Mouse (Mus musculus): ENCODE measurements around the gene Samd4. TPM values are rescaled to one million over a fixed set of nuclear protein-coding genes. Genes with fewer than 3 reads are reported as not detected.
A peak's percentile ranks its signal among the peaks of the same experiment; 100 is the strongest.

Gene Samd4
- polyA plus RNA-seq, 1 experiment = 0.02 TPM

- no peak overlapping the region for H3K4me3 ChIP-seq (replicated peaks)
- no peaks in the 10 kb centered on the region for H3K36me3 ChIP-seq (replicated peaks; ENCODE audit: low read length)
- peaks cover 16% of the 10 kb centered on the region for H3K4me1 ChIP-seq
- no peak for TF ChIP-seq GATA1 (IDR thresholded peaks at IDR 0.05; ENCODE audit: borderline replicate concordance, low read length)
- TF ChIP-seq FLI1 (IDR thresholded peaks at IDR 0.05; ENCODE audit: low read length) = no peak
- H3K9me3 ChIP-seq = peaks cover 14% of the 10 kb centered on the region
- H3K27me3 ChIP-seq (replicated peaks) = peaks cover 21% of the 10 kb centered on the region
Observed at GRCm38 (mm10) chr14:46962832-46963231, 80.2 kb downstream of the Samd4 start.

DNA sequence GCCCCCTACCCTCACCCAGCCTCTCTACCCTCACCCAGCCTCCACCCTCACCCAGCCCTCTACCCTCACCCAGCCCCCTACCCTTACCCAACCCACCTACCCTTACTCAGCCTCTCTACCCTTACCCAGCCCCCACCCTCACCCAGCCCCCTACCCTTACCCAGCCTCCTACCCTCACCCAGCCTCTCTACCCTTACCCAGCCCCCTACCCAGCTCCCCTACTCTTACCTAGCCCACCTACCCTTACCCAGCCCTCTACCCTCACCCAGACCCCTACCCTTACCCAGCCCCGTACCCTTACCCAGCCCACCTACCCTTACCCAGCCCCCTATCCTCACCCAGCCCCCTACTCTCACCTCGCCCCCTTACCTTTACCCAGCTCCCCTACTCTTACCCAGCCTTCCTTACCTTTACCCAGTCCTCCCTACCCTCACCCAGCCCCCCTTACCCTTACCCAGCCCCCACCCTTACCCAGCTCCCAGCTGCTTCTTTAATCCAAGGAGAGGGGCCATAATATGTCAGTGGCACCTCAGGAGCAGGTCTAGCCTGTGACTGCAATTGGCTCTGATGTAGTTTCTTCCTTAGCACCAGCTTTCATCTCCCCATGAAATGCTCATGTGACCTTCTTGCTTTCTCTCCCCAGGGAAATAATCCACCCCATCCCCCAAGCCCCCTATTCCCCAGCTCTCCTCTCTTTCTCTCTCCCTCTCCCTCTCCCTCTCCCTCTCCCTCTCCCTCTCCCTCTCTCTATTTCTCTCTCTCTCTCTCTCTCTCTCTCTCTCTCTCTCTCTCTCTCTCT, 81.6 kb downstream of the Samd4 start:
- Histone ChIP-seq H3K36me3 (replicated peaks; ENCODE audit: low read length) (no peaks in the 10 kb centered on the region), H3K4me3 (replicated peaks) (no peak overlapping the region), H3K27me3 (replicated peaks) (peaks cover 22% of the 10 kb centered on the region), H3K4me1 (peaks cover 24% of the 10 kb centered on the region), H3K9me3 (peaks cover 15% of the 10 kb centered on the region)
- TF ChIP-seq GATA1 (IDR thresholded peaks at IDR 0.05; ENCODE audit: borderline replicate concordance, low read length) = no peak
- TF ChIP-seq FLI1 (IDR thresholded peaks at IDR 0.05; ENCODE audit: low read length) = no peak

- Histone ChIP-seq H3K9me3 (peaks cover 18% of the 10 kb centered on the region), H3K36me3 (replicated peaks; ENCODE audit: low read length) (no peaks in the 10 kb centered on the region), H3K4me1 (peaks cover 24% of the 10 kb centered on the region), H3K27me3 (replicated peaks) (peaks cover 37% of the 10 kb centered on the region), H3K4me3 (replicated peaks) (no peak overlapping the region)
- TF ChIP-seq FLI1 (IDR thresholded peaks at IDR 0.05; ENCODE audit: low read length) (no peak), GATA1 (IDR thresholded peaks at IDR 0.05; ENCODE audit: borderline replicate concordance, low read length) (no peak)
Observed at GRCm38 (mm10) chr14:46966206-46966605, 83.6 kb downstream of the Samd4 start.

DNA sequence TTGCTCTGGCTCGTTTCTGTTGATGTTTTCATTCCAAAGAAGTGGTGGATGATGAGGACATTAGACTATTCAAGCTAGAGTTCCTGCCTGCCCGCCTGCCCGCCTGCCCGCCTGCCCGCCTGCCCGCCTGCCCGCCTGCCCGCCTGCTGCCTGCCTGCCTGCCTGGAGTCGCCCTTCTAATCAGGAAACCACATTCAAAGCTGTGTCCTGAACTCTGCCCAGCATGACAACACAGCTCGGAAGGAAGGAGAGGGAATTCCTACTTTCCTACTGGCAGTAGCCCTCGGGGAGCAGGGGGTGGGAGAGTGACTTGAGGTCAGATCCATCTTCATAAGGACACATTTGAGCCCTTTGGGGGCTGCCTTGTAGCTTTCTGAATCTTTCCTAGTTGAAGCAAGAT, 85.4 kb downstream of the Samd4 start:
- H3K4me3 ChIP-seq (replicated peaks) = peak overlapping the region; percentile 77
- H3K4me1 ChIP-seq = peaks cover 24% of the 10 kb centered on the region
- no peak for TF ChIP-seq FLI1 (IDR thresholded peaks at IDR 0.05; ENCODE audit: low read length)
- TF ChIP-seq GATA1 (IDR thresholded peaks at IDR 0.05; ENCODE audit: borderline replicate concordance, low read length) = no peak
- H3K9me3 ChIP-seq = peaks cover 12% of the 10 kb centered on the region
- H3K27me3 ChIP-seq (replicated peaks) = peaks cover 44% of the 10 kb centered on the region
- no peaks in the 10 kb centered on the region for H3K36me3 ChIP-seq (replicated peaks; ENCODE audit: low read length)

- peaks cover 9% of the 10 kb centered on the region; the same call in 1 of the 2 replicates for H3K9me3 ChIP-seq
- no peak overlapping the region for H3K4me3 ChIP-seq (replicated peaks)
- H3K4me1 ChIP-seq = peaks cover 24% of the 10 kb centered on the region
- H3K27me3 ChIP-seq (replicated peaks) = peaks cover 52% of the 10 kb centered on the region
- TF ChIP-seq FLI1 (IDR thresholded peaks at IDR 0.05; ENCODE audit: low read length) (no peak), GATA1 (IDR thresholded peaks at IDR 0.05; ENCODE audit: borderline replicate concordance, low read length) (no peak)
- no peaks in the 10 kb centered on the region for H3K36me3 ChIP-seq (replicated peaks; ENCODE audit: low read length)
Observed at GRCm38 (mm10) chr14:46970673-46971072, 88.0 kb downstream of the Samd4 start.

- TF ChIP-seq FLI1 (IDR thresholded peaks at IDR 0.05; ENCODE audit: low read length) = no peak
- TF ChIP-seq GATA1 (IDR thresholded peaks at IDR 0.05; ENCODE audit: borderline replicate concordance, low read length) = no peak
- H3K27me3 ChIP-seq (replicated peaks) = peaks cover 47% of the 10 kb centered on the region
- no peak overlapping the region for H3K4me3 ChIP-seq (replicated peaks)
- no peaks in the 10 kb centered on the region for H3K36me3 ChIP-seq (replicated peaks; ENCODE audit: low read length)
- peaks cover 9% of the 10 kb centered on the region; the same call in 1 of the 2 replicates for H3K9me3 ChIP-seq
- H3K4me1 ChIP-seq = peaks cover 18% of the 10 kb centered on the region
Observed at GRCm38 (mm10) chr14:46971802-46972201, 89.1 kb downstream of the Samd4 start.

DNA sequence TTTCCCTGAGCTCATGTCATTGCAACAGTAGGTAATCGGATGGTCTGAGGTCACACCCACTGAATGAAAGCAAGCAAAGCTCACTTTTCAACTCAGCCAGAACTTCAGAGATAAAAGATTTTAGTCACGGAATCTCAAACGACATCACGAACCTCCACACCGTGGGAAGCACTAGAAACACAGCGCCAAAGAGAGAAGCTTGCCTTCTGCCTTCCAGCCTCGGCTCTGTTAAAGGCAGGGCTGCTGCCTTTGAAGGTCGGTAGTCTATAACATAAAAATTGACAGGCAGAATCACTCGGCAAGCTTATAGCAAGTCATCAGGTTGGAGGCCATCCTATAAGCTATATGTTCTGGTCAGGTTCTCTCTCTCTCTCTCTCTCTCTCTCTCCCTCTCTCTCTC, 92.2 kb downstream of the Samd4 start:
- TF ChIP-seq GATA1 (IDR thresholded peaks at IDR 0.05; ENCODE audit: borderline replicate concordance, low read length) = no peak
- TF ChIP-seq FLI1 (IDR thresholded peaks at IDR 0.05; ENCODE audit: low read length) = no peak
- no peak overlapping the region for H3K4me3 ChIP-seq (replicated peaks)
- no peaks in the 10 kb centered on the region for H3K36me3 ChIP-seq (replicated peaks; ENCODE audit: low read length)
- H3K4me1 ChIP-seq = peaks cover 3% of the 10 kb centered on the region; the same call in 1 of the 2 replicates
- 0 out of 2 replicates have a peak, but pooled peaks cover 5% of the 10 kb centered on the region for H3K9me3 ChIP-seq
- peaks cover 56% of the 10 kb centered on the region for H3K27me3 ChIP-seq (replicated peaks)

- Histone ChIP-seq H3K4me3 (replicated peaks) (no peak overlapping the region), H3K9me3 (0 out of 2 replicates have a peak, but pooled peaks cover 4% of the 10 kb centered on the region), H3K27me3 (replicated peaks) (peaks cover 53% of the 10 kb centered on the region), H3K36me3 (replicated peaks; ENCODE audit: low read length) (no peaks in the 10 kb centered on the region), H3K4me1 (peaks cover 5% of the 10 kb centered on the region)
- TF ChIP-seq FLI1 (IDR thresholded peaks at IDR 0.05; ENCODE audit: low read length) (no peak), GATA1 (IDR thresholded peaks at IDR 0.05; ENCODE audit: borderline replicate concordance, low read length) (no peak)
Observed at GRCm38 (mm10) chr14:46975969-46976368, 93.3 kb downstream of the Samd4 start.

DNA sequence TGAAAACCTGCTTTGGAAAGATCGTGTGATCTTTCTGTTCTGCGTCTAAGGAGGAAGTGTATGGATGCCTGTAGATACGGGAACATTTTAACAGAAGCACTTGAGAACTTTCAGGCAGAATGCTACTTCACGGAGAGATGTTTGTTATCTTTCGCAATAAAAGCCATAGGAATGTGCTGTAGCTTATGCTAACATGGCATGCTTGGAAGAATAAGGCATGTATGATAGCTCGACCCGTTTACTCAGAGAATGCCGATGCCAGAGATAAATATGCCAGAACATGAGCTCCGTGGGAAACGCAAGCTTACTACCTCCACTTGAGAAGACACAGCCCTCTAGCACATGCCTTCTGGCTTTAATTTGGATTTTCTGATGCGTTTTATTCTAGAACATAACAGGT, 94.1 kb downstream of the Samd4 start:
- no peak overlapping the region for H3K4me3 ChIP-seq (replicated peaks)
- peaks cover 56% of the 10 kb centered on the region for H3K27me3 ChIP-seq (replicated peaks)
- H3K4me1 ChIP-seq = peaks cover 12% of the 10 kb centered on the region
- TF ChIP-seq FLI1 (IDR thresholded peaks at IDR 0.05; ENCODE audit: low read length) (no peak), GATA1 (IDR thresholded peaks at IDR 0.05; ENCODE audit: borderline replicate concordance, low read length) (no peak)
- H3K36me3 ChIP-seq (replicated peaks; ENCODE audit: low read length) = no peaks in the 10 kb centered on the region
- no peaks in the 10 kb centered on the region for H3K9me3 ChIP-seq

DNA sequence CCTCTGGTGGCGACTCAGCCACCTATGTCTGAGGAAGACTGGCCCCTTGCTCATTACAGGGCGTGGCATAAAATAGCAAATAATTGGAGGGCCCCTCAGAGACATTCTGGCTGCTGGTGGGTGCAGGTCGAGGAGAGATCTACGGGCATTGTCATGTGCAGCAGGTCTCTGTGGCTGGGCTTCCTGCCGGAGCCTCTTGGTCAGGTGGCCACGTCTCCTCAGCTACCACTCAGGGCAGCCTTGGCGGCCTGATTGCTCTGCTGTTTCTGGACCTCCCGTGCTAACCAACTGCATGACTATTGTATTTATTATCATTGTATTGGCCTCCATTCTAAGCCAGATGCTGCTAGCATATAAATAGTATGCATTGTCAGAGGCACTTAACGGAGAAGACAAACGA, 95.0 kb downstream of the Samd4 start:
- TF ChIP-seq GATA1 (IDR thresholded peaks at IDR 0.05; ENCODE audit: borderline replicate concordance, low read length) (no peak), FLI1 (IDR thresholded peaks at IDR 0.05; ENCODE audit: low read length) (no peak)
- H3K36me3 ChIP-seq (replicated peaks; ENCODE audit: low read length) = no peaks in the 10 kb centered on the region
- no peak overlapping the region for H3K4me3 ChIP-seq (replicated peaks)
- peaks cover 59% of the 10 kb centered on the region for H3K27me3 ChIP-seq (replicated peaks)
- no peaks in the 10 kb centered on the region for H3K9me3 ChIP-seq
- peaks cover 13% of the 10 kb centered on the region for H3K4me1 ChIP-seq

Data from megakaryocyte, embryonic 14.5 days (primary cell).